Mouse (Mus musculus): ENCODE measurements at regions not wholly inside any gene's neighbourhood (a gene's known extent, or its start where the extent isn't known, plus 50 kb on each side); places are given as distances from the start of the nearest gene placed in this dataset.

DNA sequence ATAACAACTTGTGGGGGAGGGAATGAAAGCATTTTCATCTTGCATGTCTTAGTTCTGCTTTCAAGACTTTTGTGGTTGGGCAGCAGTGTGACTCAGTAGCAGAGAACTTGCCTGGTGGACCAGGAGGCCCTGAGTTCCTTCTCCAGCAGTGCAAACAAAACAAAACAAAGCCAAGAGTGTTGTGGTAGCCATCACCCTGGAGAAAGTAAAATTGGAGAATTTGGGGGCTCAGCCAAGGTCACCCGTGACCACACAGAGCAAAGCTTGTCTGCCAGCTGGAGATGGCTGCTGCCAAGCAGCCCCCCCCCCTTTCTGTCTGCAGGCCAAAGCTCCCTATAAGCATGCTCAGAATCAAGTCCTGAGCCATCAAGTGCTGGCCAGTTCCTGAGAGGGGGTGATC is 279.2 kb downstream of the Bcor start:
- TF ChIP-seq POLR2A (IDR thresholded peaks at IDR 0.05; ENCODE audit: extremely low read depth, insufficient read depth, low read length) (no peak), CTCF (IDR thresholded peaks at IDR 0.05; ENCODE audit: low read depth, low read length) (no peak)
